Mouse (Mus musculus) embryonic facial prominence, embryonic 13.5 days (tissue): ENCODE results near the gene a. TPM values are rescaled to one million over a fixed set of nuclear protein-coding genes. Genes with fewer than 3 reads are reported as not detected.
"Not testable (repeated sequence)": the region's sequence is repeated elsewhere in the genome, so short reads cannot be mapped to it uniquely, and the experiment has no call there.

Source experiments
- ATAC-seq: fragments of 200-750 bp; cut with Nextera tagmentation; 2 replicates; pipeline ENCODE4 v1.8.0; 2017; ENCODE audit warnings: low read depth; ENCODE audit not compliant: insufficient number of reproducible peaks, insufficient read depth, low FRiP score, low TSS enrichment
- H3K27ac ChIP-seq: fragments of 300-500 bp; sonication (generic); 2 replicates; pipeline ENCODE4 v1.5.1; 2015; ENCODE audit warnings: moderate library complexity, mild to moderate bottlenecking, inconsistent platforms
- H3K27me3 ChIP-seq: fragments of 300-500 bp; sonication (generic); 2 replicates; pipeline ENCODE4 v1.6.1; 2015; ENCODE audit warnings: mild to moderate bottlenecking, inconsistent platforms
- H3K36me3 ChIP-seq: fragments of 300-500 bp; sonication (generic); 2 replicates; pipeline ENCODE4 v1.6.1; 2015; ENCODE audit warnings: mild to moderate bottlenecking, inconsistent platforms
- H3K4me1 ChIP-seq: fragments of 300-500 bp; sonication (generic); 2 replicates; pipeline ENCODE4 v1.6.1; 2015; ENCODE audit warnings: inconsistent platforms
- H3K4me2 ChIP-seq: fragments of 300-500 bp; sonication (generic); 2 replicates; pipeline ENCODE4 v1.6.1; 2015; ENCODE audit warnings: moderate library complexity, mild to moderate bottlenecking, inconsistent platforms
- H3K4me3 ChIP-seq: fragments of 300-500 bp; sonication (generic); 2 replicates; pipeline ENCODE4 v1.5.1; 2015; ENCODE audit warnings: mild to moderate bottlenecking, inconsistent platforms
- H3K9ac ChIP-seq: fragments of 300-500 bp; sonication (generic); 2 replicates; pipeline ENCODE4 v1.6.1; 2015; ENCODE audit warnings: mild to moderate bottlenecking, inconsistent platforms
- H3K9me3 ChIP-seq: fragments of 300-500 bp; sonication (generic); 2 replicates; pipeline ENCODE4 v1.6.1; 2016; ENCODE audit warnings: inconsistent platforms
- WGBS: fragments of 180-500 bp; shearing (Covaris S2); methylation state at CpG from one replicate; pipeline ENCODE4 v1.1.7; 2015; ENCODE audit warnings: mixed read lengths; 5-methylcytosine and 5-hydroxymethylcytosine counted together
- polyA plus RNA-seq: library from polyadenylated mRNA; unstranded; fragments of >200 nt; fragmentation: Nextera tagmentation; extraction: Ambion mirVana; gene quantifications from 2 replicates; pipeline ENCODE4 v1.2.1, GENCODE M21; 2015

The a gene
- polyA plus RNA-seq, 1 experiment from 2014 or later, result 23.5 TPM

DNA sequence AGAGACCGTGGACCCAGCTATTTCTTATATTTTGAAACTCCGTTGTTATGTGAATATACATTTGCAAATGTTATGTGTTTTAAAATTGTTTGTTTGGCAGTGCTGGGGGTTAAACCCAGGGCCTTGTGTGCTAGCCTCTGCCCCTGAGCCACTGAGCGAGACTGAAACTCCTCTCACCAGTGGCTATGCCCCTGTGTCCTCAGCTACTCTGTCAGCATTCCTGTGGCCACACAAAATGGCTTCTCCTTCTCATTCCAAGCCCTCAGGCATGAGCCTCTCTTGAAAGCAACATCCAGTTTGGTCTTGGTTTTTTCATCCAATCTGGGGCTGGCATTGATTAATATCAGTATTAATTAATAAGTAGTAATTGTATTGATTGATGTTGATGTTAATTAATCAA is 168.7 kb downstream of the a start:
- Histone ChIP-seq H3K27ac (peak overlapping the region; percentile 60), H3K36me3 (no peaks in the 10 kb centered on the region), H3K9ac (no peak overlapping the region), H3K27me3 (no peaks in the 10 kb centered on the region; the same call in 1 of the 2 replicates), H3K4me2 (0 out of 2 replicates have a peak overlapping the region, but pooled peaks have one; percentile 0), H3K9me3 (no peaks in the 10 kb centered on the region), H3K4me3 (no peak overlapping the region), H3K4me1 (peaks cover 35% of the 10 kb centered on the region)
- 49% methylated on average over 3 of the region's 3 CpGs for WGBS
- ATAC-seq, result no peak

DNA sequence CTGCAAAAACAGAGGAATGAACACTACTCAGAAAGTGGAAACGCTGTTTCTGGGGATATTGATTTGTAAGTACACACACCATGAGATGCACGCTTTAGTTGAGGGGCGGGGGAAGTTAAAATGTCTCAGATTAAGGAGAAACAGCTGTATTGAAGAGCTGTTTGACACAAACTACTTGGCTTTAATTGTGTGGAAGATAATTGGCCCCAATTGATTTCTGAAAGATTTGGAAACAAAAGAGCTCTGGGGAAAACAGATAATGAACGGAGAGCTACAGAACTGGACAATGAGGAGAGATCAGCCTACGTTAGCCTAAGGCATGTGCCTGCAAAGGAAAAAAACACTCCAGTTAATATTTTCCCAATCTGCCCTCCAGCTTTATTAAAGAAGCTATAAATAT is 172.0 kb downstream of the a start:
- H3K9me3 ChIP-seq, result no peaks in the 10 kb centered on the region
- H3K27me3 ChIP-seq, result no peaks in the 10 kb centered on the region; the same call in 1 of the 2 replicates
- no peak for ATAC-seq
- H3K4me2 ChIP-seq, result no peak overlapping the region
- no peak overlapping the region for H3K4me3 ChIP-seq
- H3K36me3 ChIP-seq, result no peaks in the 10 kb centered on the region
- H3K27ac ChIP-seq, result no peak overlapping the region
- peaks cover 33% of the 10 kb centered on the region for H3K4me1 ChIP-seq
- 32% methylated on average over 5 of the region's 5 CpGs for WGBS
- no peak overlapping the region for H3K9ac ChIP-seq

DNA sequence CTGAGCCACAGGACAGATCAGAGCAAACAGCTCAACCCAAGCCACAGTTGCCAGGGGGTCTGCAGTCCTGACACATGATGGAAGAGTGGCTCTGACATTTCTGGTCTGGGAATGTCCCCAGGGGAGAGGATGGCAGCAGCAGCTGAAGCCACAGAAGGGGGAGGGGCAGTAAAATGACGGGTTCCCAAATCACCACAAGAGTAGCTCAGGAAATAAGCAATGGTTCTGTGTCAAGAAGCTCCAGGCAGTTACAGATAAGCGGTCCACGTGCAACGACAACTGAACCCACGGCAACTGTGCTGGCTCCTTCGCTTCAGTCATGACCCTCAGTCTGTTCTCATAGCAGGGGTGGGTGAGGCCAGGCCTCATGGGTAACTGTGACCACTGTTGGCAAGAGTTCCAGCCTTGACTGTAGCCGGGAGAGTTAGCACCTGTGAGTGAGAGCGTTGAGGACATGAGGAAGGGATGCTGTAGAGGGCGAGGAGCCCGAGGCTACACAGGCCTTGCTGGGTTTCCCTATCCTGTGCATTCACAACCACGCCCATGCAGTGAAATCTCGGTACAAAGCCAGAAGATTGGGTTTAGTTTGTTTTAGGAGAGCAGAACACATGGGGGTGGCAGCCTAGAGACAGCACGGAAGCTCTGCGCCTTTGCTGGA is 178.7 kb downstream of the a start:
- WGBS, result 59% methylated on average over 14 of the region's 14 CpGs
- H3K27me3 ChIP-seq, H3K36me3 ChIP-seq, H3K9me3 ChIP-seq, H3K27ac ChIP-seq, H3K9ac ChIP-seq, H3K4me2 ChIP-seq, H3K4me3 ChIP-seq, ATAC-seq: not testable (repeated sequence)
- peaks cover 20% of the 10 kb centered on the region for H3K4me1 ChIP-seq

DNA sequence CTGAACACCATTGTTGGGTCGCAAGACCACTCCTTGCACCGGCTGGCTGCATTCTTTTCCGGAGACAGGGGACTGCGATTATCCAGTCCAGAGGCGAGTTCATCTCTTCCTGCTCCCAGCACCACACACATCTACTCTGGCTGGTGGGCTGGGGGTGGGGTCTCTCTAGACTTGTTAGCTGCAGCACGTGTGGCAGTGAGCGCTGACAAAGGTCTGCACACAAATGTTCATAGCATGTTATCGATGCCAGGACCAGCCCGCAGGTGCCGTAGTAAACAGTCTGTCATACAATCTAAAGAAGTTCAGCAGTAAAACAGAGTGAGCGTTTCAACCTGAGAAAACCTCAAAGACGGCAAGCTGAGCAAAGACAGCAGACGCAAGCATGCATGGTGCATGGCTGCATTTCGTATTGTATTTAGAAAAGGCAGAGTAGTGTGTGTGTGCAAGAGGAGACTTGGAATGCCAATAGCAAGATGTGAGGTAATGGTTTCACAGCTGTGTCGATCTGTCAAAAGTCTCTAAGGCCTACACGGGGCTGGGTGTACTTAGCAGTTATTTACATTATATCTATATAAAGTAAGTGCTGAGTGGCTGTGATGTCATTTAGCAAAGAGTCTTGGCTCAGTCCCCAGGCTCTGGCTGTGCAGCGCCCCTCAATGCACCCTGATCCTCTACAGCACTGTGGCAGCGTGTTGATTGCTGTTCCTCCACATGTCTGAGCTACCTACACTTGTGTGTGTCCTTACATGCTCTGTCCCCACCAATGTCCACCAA is 180.9 kb downstream of the a start:
- no peaks in the 10 kb centered on the region for H3K9me3 ChIP-seq
- H3K9ac ChIP-seq, result no peak overlapping the region
- H3K4me1 ChIP-seq, result peaks cover 20% of the 10 kb centered on the region
- ATAC-seq, result 0 out of 2 replicates have a peak, but pooled peaks have one; percentile 20
- H3K36me3 ChIP-seq, result no peaks in the 10 kb centered on the region
- H3K27me3 ChIP-seq, result no peaks in the 10 kb centered on the region
- peak overlapping the region; percentile 45 for H3K27ac ChIP-seq
- no peak overlapping the region for H3K4me3 ChIP-seq
- H3K4me2 ChIP-seq, result 0 out of 2 replicates have a peak overlapping the region, but pooled peaks have one; percentile 24
- 40% methylated on average over 18 of the region's 18 CpGs for WGBS

DNA sequence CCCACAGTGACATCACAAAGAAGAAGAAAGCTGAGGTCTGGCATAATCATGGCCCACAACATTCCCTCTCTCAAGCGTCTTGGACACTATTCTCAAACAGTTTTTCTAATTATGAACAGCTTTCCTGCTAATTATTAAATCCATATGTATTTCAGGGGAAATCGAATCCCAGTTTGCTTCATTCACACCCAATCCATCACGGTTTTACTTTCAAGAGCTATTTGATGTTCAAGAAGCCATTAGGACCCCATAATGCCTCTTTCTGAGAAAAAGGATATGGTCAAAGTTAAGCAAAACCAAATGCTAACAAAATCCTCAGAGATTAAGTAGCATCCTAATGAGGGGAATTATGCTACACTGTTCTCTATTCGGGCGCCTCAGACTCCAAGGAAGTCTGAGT is 181.8 kb downstream of the a start:
- Histone ChIP-seq H3K27me3 (no peaks in the 10 kb centered on the region), H3K4me2 (no peak overlapping the region), H3K27ac (no peak overlapping the region), H3K36me3 (no peaks in the 10 kb centered on the region), H3K9me3 (no peaks in the 10 kb centered on the region), H3K4me1 (peaks cover 20% of the 10 kb centered on the region), H3K9ac (no peak overlapping the region), H3K4me3 (no peak overlapping the region)
- WGBS, result 23% methylated on average over 5 of the region's 5 CpGs
- no peak for ATAC-seq

DNA sequence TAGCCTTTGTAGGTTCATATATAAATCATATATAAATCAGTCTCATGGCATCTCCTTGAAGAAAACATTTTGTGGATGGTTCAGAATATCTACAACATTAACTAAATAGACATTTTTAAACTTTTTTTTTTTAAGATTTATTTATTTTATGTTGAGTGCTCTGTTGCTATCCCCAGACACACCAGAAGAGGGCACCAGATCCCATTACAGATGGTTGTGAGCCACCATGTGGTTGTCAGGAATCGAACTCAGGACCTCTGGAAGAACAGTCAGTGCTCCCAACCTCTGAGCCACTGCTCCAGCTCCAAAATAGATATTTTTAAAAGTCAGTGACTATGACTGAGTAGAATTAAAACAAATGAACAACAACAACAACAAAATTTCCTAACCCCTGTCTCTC is 195.4 kb downstream of the a start:
- Histone ChIP-seq H3K27me3 (no peaks in the 10 kb centered on the region), H3K4me2 (no peak overlapping the region), H3K9me3 (no peaks in the 10 kb centered on the region), H3K4me3 (no peak overlapping the region), H3K9ac (no peak overlapping the region), H3K27ac (no peak overlapping the region), H3K4me1 (no peaks in the 10 kb centered on the region), H3K36me3 (no peaks in the 10 kb centered on the region)
- no peak for ATAC-seq
- WGBS, result 83% methylated on average over 1 of the region's 1 CpGs

DNA sequence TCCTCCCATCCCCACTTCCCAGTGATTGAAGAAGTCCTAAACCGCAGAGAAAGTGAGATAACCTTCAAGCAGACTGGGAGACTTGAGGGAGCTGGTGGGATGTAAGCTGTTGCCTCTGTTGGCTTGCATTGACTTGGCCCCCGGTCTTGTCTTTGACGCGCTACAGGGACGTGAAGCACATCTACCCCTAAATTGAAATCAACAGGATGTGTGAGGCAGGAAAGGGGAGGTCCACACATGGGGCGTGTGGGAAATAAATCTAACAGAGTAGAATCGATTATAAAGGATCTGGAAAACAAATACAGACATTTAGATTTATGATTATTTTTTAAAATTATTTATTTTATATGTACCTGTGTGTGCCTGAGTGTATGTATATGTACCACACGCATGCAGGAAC is 200.2 kb downstream of the a start:
- no peak overlapping the region for H3K4me3 ChIP-seq
- H3K27ac ChIP-seq, result no peak overlapping the region
- H3K9me3 ChIP-seq, result no peaks in the 10 kb centered on the region
- H3K27me3 ChIP-seq, result no peaks in the 10 kb centered on the region
- 79% methylated on average over 8 of the region's 8 CpGs for WGBS
- no peak overlapping the region for H3K9ac ChIP-seq
- ATAC-seq, result no peak
- no peak overlapping the region for H3K4me2 ChIP-seq
- no peaks in the 10 kb centered on the region for H3K36me3 ChIP-seq
- no peaks in the 10 kb centered on the region for H3K4me1 ChIP-seq

DNA sequence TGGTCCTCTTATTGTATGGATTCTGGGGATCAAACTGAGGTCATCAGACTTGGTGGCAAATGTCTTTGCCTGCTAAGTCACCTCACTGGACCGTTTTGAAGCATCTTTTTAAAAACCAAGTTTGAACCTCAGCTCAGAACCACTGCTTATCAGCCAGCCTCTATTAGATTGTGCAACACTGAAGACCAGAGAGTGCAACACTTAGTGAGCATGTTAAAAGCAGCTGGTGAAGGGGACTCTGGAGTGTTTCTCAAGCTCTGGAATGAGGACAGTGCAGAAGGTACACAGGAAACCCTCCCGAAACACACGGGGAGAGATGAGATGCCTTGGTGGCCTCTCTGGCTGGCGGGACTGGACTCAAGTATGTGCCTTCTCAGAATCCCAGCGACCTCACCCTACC is 200.9 kb downstream of the a start:
- no peaks in the 10 kb centered on the region for H3K27me3 ChIP-seq
- no peak overlapping the region for H3K9ac ChIP-seq
- WGBS, result 82% methylated on average over 5 of the region's 5 CpGs
- H3K27ac ChIP-seq, result no peak overlapping the region
- H3K4me2 ChIP-seq, result no peak overlapping the region
- no peak overlapping the region for H3K4me3 ChIP-seq
- H3K36me3 ChIP-seq, result no peaks in the 10 kb centered on the region
- ATAC-seq, result no peak
- H3K4me1 ChIP-seq, result no peaks in the 10 kb centered on the region
- H3K9me3 ChIP-seq, result no peaks in the 10 kb centered on the region

DNA sequence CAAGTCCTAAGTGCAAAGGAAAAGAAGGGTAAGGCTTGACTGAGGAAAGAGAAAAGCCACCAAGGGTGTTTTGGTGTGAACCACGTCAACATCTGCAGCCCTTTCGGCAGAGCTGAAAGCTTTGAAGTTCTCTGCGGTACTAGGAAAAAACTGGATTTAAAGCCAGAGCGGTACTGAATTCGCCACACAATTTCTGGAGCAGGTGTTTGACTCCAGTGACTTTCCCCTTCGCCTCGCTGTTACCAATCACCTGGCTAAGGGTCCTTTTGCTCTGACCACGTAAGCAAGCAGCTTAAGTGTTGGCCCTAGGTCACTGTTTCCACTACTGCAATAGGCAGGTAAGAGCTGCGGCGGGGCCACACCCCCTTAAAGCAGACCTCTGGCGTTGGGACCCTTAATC is 214.3 kb downstream of the a start:
- Histone ChIP-seq H3K9ac (no peak overlapping the region), H3K36me3 (no peaks in the 10 kb centered on the region; the same call in 1 of the 2 replicates), H3K4me2 (no peak overlapping the region), H3K27me3 (no peaks in the 10 kb centered on the region), H3K27ac (no peak overlapping the region), H3K9me3 (no peaks in the 10 kb centered on the region), H3K4me1 (no peaks in the 10 kb centered on the region), H3K4me3 (no peak overlapping the region)
- 91% methylated on average over 11 of the region's 11 CpGs for WGBS
- no peak for ATAC-seq

DNA sequence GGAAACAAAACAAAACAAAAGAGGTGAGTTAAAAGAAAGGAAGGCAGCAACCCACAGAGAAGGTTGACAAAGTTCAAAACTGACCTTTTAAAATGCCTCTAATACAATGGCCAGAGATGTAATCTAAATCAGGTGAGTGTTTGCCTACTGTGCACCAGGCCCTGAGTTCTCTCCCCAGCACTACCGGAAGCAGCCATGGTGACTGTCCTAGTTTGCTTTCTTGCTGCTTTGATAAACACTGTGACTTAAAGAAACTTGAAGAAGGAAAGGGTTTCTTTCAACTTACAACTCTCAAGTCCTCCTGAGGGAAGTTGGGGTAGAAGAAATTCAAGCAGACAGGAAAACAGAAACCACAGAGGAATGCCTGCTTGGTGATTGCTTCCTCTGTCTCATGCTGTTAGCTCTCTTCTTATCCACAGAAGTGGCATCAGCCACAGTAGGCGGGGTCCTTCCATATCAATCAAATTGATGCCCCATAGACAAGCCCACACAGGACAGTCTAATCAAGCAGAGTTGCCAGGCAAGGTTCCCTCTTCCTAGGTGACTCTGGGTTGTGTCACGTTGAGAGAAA is 220.0 kb downstream of the a start:
- Histone ChIP-seq H3K4me1 (no peaks in the 10 kb centered on the region), H3K27me3 (peaks cover 6% of the 10 kb centered on the region; the same call in 1 of the 2 replicates), H3K9ac (no peak overlapping the region), H3K9me3 (no peaks in the 10 kb centered on the region), H3K4me2 (no peak overlapping the region), H3K36me3 (no peaks in the 10 kb centered on the region; the same call in 1 of the 2 replicates), H3K27ac (no peak overlapping the region; the same call in 1 of the 2 replicates), H3K4me3 (no peak overlapping the region)
- 45% methylated on average over 3 of the region's 3 CpGs for WGBS
- no peak for ATAC-seq

DNA sequence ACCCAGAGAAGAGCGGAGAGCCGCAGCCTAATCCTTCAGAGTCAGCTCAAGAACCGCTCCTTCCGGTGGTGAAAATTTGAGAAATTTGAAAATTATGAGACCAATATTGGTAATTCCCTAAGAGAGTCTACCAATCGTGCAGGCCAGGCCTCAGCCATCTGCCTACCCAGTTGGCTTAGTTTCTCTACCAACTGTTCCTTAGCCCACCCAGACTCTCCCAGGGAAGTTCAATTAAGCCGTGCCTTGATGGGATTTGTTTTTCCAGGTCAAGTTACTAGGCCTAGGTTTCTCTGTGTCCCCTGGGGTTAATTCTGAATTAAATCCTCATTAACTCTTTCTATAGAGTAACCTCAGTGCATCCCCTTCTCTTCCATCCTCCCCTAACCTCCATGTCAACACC is 221.8 kb downstream of the a start:
- no peak overlapping the region for H3K9ac ChIP-seq
- no peak overlapping the region for H3K27ac ChIP-seq
- H3K27me3 ChIP-seq, result peaks cover 6% of the 10 kb centered on the region; the same call in 1 of the 2 replicates
- no peaks in the 10 kb centered on the region for H3K4me1 ChIP-seq
- no peak overlapping the region for H3K4me2 ChIP-seq
- WGBS, result 58% methylated on average over 6 of the region's 6 CpGs
- H3K9me3 ChIP-seq, result no peaks in the 10 kb centered on the region
- H3K36me3 ChIP-seq, result no peaks in the 10 kb centered on the region
- no peak overlapping the region for H3K4me3 ChIP-seq
- no peak for ATAC-seq

DNA sequence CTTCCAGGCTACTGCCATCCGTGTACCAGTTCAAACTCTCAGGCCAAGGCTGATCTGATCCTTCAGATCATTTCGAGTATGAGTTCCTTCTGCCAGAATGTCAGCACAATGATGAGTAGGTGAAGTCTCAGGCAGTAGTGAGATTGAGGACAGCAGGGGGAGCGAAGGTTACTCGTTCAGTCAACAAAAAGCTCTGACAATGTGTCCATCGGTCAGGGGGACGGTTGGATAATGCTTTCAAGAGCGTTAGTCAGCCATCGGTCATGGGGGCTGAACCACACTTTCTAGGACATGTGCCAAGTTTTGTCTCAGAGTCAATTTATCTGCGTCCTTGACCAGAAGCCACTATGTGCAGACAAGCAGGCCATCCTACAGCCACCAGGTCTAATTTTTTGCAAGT is 225.5 kb downstream of the a start:
- not testable (repeated sequence) for H3K4me3 ChIP-seq, H3K36me3 ChIP-seq, ATAC-seq, H3K27me3 ChIP-seq, H3K9ac ChIP-seq, H3K4me2 ChIP-seq, H3K27ac ChIP-seq, H3K9me3 ChIP-seq
- 14% methylated on average over 7 of the region's 9 CpGs for WGBS
- peaks cover 12% of the 10 kb centered on the region for H3K4me1 ChIP-seq
